Mouse (Mus musculus) MEL (cell line): Measurements from ENCODE around the gene Dock1. TPM values are rescaled to one million over a fixed set of nuclear protein-coding genes. Genes with fewer than 3 reads are reported as not detected.

Experiments used
- DNase-seq: peaks from one replicate; pipeline ENCODE4 v3.0.0; 2011; ENCODE audit warnings: low read depth, low spot score
- H3K27ac ChIP-seq: 2 replicates; pipeline ENCODE4 v1.5.1; 2012; ENCODE audit warnings: low read depth, mild to moderate bottlenecking, control low read depth, low read length, moderate library complexity; ENCODE audit not compliant: control insufficient read depth
- H3K27me3 ChIP-seq, 2 experiments: fragments of 150-350 bp in 1 of 2; sonication (generic) in 1 of 2; 2 replicates each; pipeline ENCODE4 v1.6.1; 2012; ENCODE audit warnings: low read length in 2 of 2, mild to moderate bottlenecking in 2 of 2, improper control_type of control experiment in 1 of 2, moderate library complexity in 1 of 2; ENCODE audit not compliant: insufficient read depth in 2 of 2, control insufficient read depth in 1 of 2
- H3K36me3 ChIP-seq, 2 experiments: 2 replicates each; pipeline ENCODE4 v1.6.1; 2012 to 2014; ENCODE audit warnings: low read length in 2 of 2, improper control_type of control experiment in 1 of 2, inconsistent platforms in 1 of 2, mild to moderate bottlenecking in 1 of 2; ENCODE audit not compliant: insufficient read depth in 2 of 2, control insufficient read depth in 1 of 2
- H3K4me1 ChIP-seq, 2 experiments: fragments of 150-350 bp in 1 of 2; sonication (generic) in 1 of 2; 2 replicates each; pipeline ENCODE4 v1.6.1; 2012; ENCODE audit warnings: low read length in 2 of 2, improper control_type of control experiment in 1 of 2, mild to moderate bottlenecking in 1 of 2; ENCODE audit not compliant: insufficient read depth in 2 of 2, control insufficient read depth in 1 of 2
- H3K4me3 ChIP-seq, 2 experiments: fragments of 150-350 bp in 1 of 2; sonication (generic) in 1 of 2; 2 replicates each; pipeline ENCODE4 v1.5.1; 2012; ENCODE audit warnings: low read depth in 2 of 2, low read length in 2 of 2, mild to moderate bottlenecking in 2 of 2, moderate library complexity in 2 of 2, control low read depth in 1 of 2, improper control_type of control experiment in 1 of 2; ENCODE audit not compliant: control insufficient read depth in 1 of 2, insufficient read depth in 1 of 2
- H3K79me2 ChIP-seq: 2 replicates; pipeline ENCODE4 v1.6.1; 2012; ENCODE audit warnings: mild to moderate bottlenecking, low read length, moderate library complexity; ENCODE audit not compliant: control insufficient read depth, poor library complexity, insufficient read depth
- H3K9ac ChIP-seq: 2 replicates; pipeline ENCODE4 v1.6.1; 2012; ENCODE audit warnings: low read depth, mild to moderate bottlenecking, control low read depth, low read length, moderate library complexity; ENCODE audit not compliant: control insufficient read depth, poor library complexity, severe bottlenecking
- H3K9me3 ChIP-seq: fragments of 150-350 bp; sonication (generic); replicated peaks from 2 replicates; pipeline ENCODE4 v1.6.1; 2012; ENCODE audit warnings: mild to moderate bottlenecking, low read length, improper control_type of control experiment, moderate library complexity; ENCODE audit not compliant: insufficient read depth
- BHLHE40 ChIP-seq: IDR thresholded peaks from 2 replicates; pipeline ENCODE4 v1.6.1; 2012; ENCODE audit warnings: low read depth, mild to moderate bottlenecking, inconsistent platforms, low read length, improper control_type of control experiment, borderline replicate concordance
- E2F4 ChIP-seq: IDR thresholded peaks from 2 replicates; pipeline ENCODE4 v1.6.1; 2011; ENCODE audit warnings: low read depth, low read length, improper control_type of control experiment, borderline replicate concordance
- ELF1 ChIP-seq: IDR thresholded peaks from 2 replicates; pipeline ENCODE4 v1.6.1; 2014; ENCODE audit warnings: low read depth, mild to moderate bottlenecking, inconsistent platforms, low read length, improper control_type of control experiment, moderate library complexity
- EP300 ChIP-seq, 2 experiments: IDR thresholded peaks; 2 replicates each; pipeline ENCODE4 v1.6.1; 2011; ENCODE audit warnings: improper control_type of control experiment in 2 of 2, low read length in 2 of 2, low read depth in 1 of 2, mild to moderate bottlenecking in 1 of 2
- GATA1 ChIP-seq: IDR thresholded peaks from 2 replicates; pipeline ENCODE4 v1.6.1; 2011; ENCODE audit warnings: low read depth, low read length, improper control_type of control experiment
- JUND ChIP-seq: IDR thresholded peaks from 2 replicates; pipeline ENCODE4 v1.6.1; 2011; ENCODE audit warnings: low read depth, mild to moderate bottlenecking, improper control_type of control experiment, low read length
- MAFK ChIP-seq: IDR thresholded peaks from 2 replicates; pipeline ENCODE4 v1.6.1; 2011; ENCODE audit warnings: low read depth, mild to moderate bottlenecking, low read length, improper control_type of control experiment, borderline replicate concordance
- MXI1 ChIP-seq: IDR thresholded peaks from 2 replicates; pipeline ENCODE4 v1.6.1; 2011; ENCODE audit warnings: mild to moderate bottlenecking, low read depth, low read length, improper control_type of control experiment
- MYB ChIP-seq: IDR thresholded peaks from 2 replicates; pipeline ENCODE4 v1.6.1; 2011; ENCODE audit warnings: mild to moderate bottlenecking, low read depth, low read length, improper control_type of control experiment
- NELFE ChIP-seq: IDR thresholded peaks from 2 replicates; pipeline ENCODE4 v1.6.1; 2011; ENCODE audit warnings: low read depth, low read length, improper control_type of control experiment
- NRF1 ChIP-seq: IDR thresholded peaks from 2 replicates; pipeline ENCODE4 v1.6.1; 2014; ENCODE audit warnings: low read depth, mild to moderate bottlenecking, inconsistent platforms, low read length, improper control_type of control experiment, moderate library complexity; ENCODE audit not compliant: poor library complexity, insufficient read depth, severe bottlenecking
- POLR2AphosphoS2 ChIP-seq: IDR thresholded peaks from 2 replicates; pipeline ENCODE4 v1.6.1; 2011; ENCODE audit warnings: low read length, improper control_type of control experiment
- POLR2AphosphoS5 ChIP-seq: IDR thresholded peaks from 2 replicates; pipeline ENCODE4 v1.6.1; 2012; ENCODE audit warnings: low read depth, borderline replicate concordance, mild to moderate bottlenecking, inconsistent platforms, low read length, moderate library complexity, mixed read lengths
- RCOR1 ChIP-seq: IDR thresholded peaks from 2 replicates; pipeline ENCODE4 v1.6.1; 2012; ENCODE audit warnings: low read depth, mild to moderate bottlenecking, inconsistent platforms, low read length, improper control_type of control experiment
- SIN3A ChIP-seq: IDR thresholded peaks from 2 replicates; pipeline ENCODE4 v1.6.1; 2012; ENCODE audit warnings: low read length, improper control_type of control experiment, inconsistent platforms
- UBTF ChIP-seq: IDR thresholded peaks from 2 replicates; pipeline ENCODE4 v1.6.1; 2012; ENCODE audit warnings: low read depth, mild to moderate bottlenecking, inconsistent platforms, low read length, improper control_type of control experiment, moderate library complexity, borderline replicate concordance; ENCODE audit not compliant: insufficient read depth
- USF1 ChIP-seq: IDR thresholded peaks from 2 replicates; pipeline ENCODE4 v1.6.1; 2014; ENCODE audit warnings: low read depth, mild to moderate bottlenecking, inconsistent platforms, low read length, improper control_type of control experiment, moderate library complexity
- ZC3H11A ChIP-seq: IDR thresholded peaks from 2 replicates; pipeline ENCODE4 v1.6.1; 2012; ENCODE audit warnings: low read depth, mild to moderate bottlenecking, inconsistent platforms, low read length, improper control_type of control experiment
- ZNF384 ChIP-seq: IDR thresholded peaks from 2 replicates; pipeline ENCODE4 v1.6.1; 2012; ENCODE audit warnings: low read depth, mild to moderate bottlenecking, inconsistent platforms, low read length, improper control_type of control experiment
- polyA plus RNA-seq, 2 experiments: library from polyadenylated mRNA; stranded (reverse) in 1 of 2; unstranded in 1 of 2; fragments of >175 nt in 1 of 2; fragments of >200 nt in 1 of 2; gene quantifications; 2 replicates each; pipeline versions ENCODE4 v1.2.1 to v1.2.4; 2012; ENCODE audit warnings: low replicate concordance in 2 of 2, low read depth in 1 of 2; ENCODE audit not compliant: insufficient read length in 2 of 2, insufficient read depth in 1 of 2, missing spikeins in 1 of 2
- total RNA-seq: library from RNA; depleted of rRNA; stranded (reverse); fragments of 300-350 nt; gene quantifications from 2 replicates; pipeline ENCODE4 v1.2.3, GENCODE M21; 2012

The Dock1 gene
- total and polyA plus RNA-seq, 3 experiments: not detected

DNA sequence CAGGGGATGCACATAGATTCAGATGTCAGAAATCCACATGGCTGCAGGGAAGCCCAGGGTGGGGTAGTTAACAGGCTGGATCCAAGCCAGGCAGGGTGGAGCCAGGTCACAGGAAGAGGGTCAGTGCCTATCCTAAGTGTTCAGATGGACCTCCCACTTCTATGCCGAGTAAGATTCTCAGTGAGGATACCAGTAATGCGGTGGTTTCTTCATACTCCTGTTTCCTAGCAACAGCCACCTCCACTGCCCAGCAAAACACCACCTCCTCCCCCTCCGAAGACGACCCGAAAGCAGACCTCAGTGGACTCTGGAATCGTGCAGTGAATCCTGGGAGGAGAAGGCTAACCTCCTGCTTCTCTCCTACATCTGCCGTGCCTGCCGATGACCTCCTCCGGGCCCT, 501.8 kb downstream of the Dock1 start:
- no peak overlapping the region for H3K27ac ChIP-seq
- no peak overlapping the region for H3K4me3 ChIP-seq
- no peaks in the 10 kb centered on the region for H3K79me2 ChIP-seq
- DNase-seq: no peak
- H3K4me1 ChIP-seq: no peaks in the 10 kb centered on the region
- no peaks in the 10 kb centered on the region for H3K9me3 ChIP-seq
- TF ChIP-seq MYB (no peak), BHLHE40 (no peak), RCOR1 (no peak), USF1 (no peak), JUND (no peak), ZC3H11A (no peak), GATA1 (no peak)
- H3K9ac ChIP-seq: no peak overlapping the region
- H3K36me3 ChIP-seq: no peaks in the 10 kb centered on the region
- no peaks in the 10 kb centered on the region for H3K27me3 ChIP-seq

DNA sequence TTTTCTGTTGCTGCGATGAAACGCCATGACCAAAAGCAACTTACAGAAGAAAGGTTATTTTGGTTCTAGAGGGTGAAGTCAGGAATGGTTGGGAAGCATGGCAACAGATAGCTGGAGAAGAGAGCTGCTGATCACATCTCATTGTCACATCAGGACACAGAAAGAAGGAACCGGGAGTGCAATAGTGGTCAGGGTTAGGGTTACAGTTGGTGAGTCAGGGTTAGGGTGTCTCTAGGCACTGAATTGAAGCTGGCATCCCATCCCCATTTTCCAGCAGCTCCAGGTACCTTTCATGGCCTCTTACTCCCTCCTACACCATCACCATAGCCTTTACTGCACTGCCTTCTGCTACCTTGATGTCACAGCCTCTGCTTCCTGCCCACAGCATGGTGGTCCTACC, 523.7 kb downstream of the Dock1 start:
- Histone ChIP-seq H3K27ac (no peak overlapping the region), H3K9me3 (no peaks in the 10 kb centered on the region), H3K79me2 (no peaks in the 10 kb centered on the region), H3K4me3 (no peak overlapping the region), H3K4me1 (no peaks in the 10 kb centered on the region), H3K9ac (no peak overlapping the region), H3K27me3 (no peaks in the 10 kb centered on the region), H3K36me3 (no peaks in the 10 kb centered on the region)
- no peak for DNase-seq
- TF ChIP-seq ZNF384: no peak
- no peak for TF ChIP-seq SIN3A
- TF ChIP-seq MXI1: no peak
- no peak for TF ChIP-seq MAFK
- TF ChIP-seq ELF1: no peak
- no peak for TF ChIP-seq POLR2AphosphoS2
- no peak for TF ChIP-seq NRF1
- TF ChIP-seq UBTF: no peak

DNA sequence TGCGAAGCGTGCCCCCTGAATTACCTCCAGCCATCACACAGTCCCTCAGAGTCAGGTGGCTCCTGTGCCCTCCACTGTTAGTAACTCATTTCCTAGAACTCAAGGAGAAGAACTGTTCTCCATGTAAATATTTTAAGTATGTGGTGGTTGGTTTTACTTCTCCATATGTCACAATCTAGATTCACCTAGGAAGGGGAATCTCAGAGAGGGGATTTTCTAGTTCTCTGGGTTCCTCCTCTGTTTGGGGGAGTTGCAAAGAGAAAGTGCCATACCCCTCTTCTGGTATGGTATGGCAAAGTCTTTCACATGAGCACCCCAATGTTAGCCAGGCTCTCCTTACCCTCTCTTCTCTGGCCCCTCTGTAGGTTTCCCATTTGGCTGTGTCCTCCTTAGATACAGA, 525.2 kb downstream of the Dock1 start:
- DNase-seq: no peak
- TF ChIP-seq E2F4 (no peak), MYB (no peak), EP300 (IDR thresholded peaks at IDR 0.05; ENCODE audit: low read depth in 1 of 2, low read length in 2 of 2) (no peak), ZC3H11A (no peak), POLR2AphosphoS5 (no peak), ELF1 (no peak), NRF1 (no peak), NELFE (no peak)
- H3K9ac ChIP-seq: no peak overlapping the region
- no peak overlapping the region for H3K27ac ChIP-seq
- no peaks in the 10 kb centered on the region for H3K9me3 ChIP-seq
- H3K4me3 ChIP-seq: no peak overlapping the region
- H3K36me3 ChIP-seq: no peaks in the 10 kb centered on the region
- H3K4me1 ChIP-seq: no peaks in the 10 kb centered on the region
- no peaks in the 10 kb centered on the region for H3K79me2 ChIP-seq
- H3K27me3 ChIP-seq: no peaks in the 10 kb centered on the region
